Mouse (Mus musculus): Measurements from ENCODE around the gene Tnfrsf8. TPM values are rescaled to one million over a fixed set of nuclear protein-coding genes. Genes with fewer than 3 reads are reported as not detected.

Tnfrsf8 gene
- polyA plus RNA-seq, 1 experiment from 2014 or later: 0.06 TPM

DNA sequence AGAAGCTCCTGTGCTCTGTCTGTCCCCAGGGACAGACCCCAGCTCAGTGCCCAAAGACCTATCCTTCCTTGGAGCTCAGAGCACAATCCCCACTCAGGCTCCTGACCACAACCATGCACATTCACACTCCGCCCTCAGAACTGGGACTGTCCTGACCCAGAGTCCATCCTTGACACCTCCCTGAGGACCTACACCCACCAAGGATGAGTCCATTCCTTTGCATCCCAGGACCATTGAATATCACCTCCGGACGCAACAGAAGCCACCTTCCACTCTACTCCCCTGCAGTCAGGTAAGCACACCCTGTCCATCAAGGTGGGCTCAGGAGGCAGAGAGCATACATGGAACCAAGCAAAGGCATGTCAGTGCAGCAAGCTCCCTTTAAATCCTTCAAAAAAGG lies 69.4 kb downstream of the Tnfrsf8 start:
- Histone ChIP-seq H3K4me2 (peak overlapping the region; percentile 92), H3K9me3 (no peaks in the 10 kb centered on the region), H3K9ac (replicated peaks) (no peak overlapping the region), H3K4me3 (replicated peaks) (peak overlapping the region; percentile 47; the same call in 1 of the 2 replicates), H3K4me1 (replicated peaks) (peaks cover 9% of the 10 kb centered on the region; the same call in 1 of the 2 replicates), H3K27ac (no peak overlapping the region), H3K27me3 (peaks cover 41% of the 10 kb centered on the region), H3K36me3 (no peaks in the 10 kb centered on the region)
- 91% methylated on average over 3 of the region's 3 CpGs for WGBS
- no peak for ATAC-seq (ENCODE audit: insufficient number of reproducible peaks, insufficient read depth, low FRiP score, low TSS enrichment, low read depth)

DNA sequence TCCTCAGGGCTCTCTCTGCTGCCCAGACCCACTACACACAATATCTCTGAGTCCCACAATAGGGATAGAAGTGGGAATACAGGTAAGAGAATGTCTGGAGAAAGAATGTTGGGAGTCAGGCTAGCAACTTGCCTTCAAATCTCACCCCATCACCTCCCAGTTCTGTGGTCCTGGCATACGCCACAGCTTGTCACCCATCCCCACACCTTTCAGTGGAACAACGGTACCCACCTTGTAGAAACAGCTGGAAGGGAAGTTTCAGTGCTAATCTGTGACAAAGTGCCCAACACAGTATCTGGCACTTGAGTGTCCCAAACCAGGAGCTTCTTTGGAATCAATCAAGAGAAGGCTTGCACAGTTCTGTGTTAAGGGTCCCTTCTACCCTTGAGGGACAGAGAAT lies 70.3 kb downstream of the Tnfrsf8 start:
- Histone ChIP-seq H3K9ac (replicated peaks) (no peak overlapping the region), H3K4me3 (replicated peaks) (no peak overlapping the region), H3K4me2 (no peak overlapping the region), H3K27ac (no peak overlapping the region), H3K9me3 (no peaks in the 10 kb centered on the region), H3K36me3 (no peaks in the 10 kb centered on the region), H3K27me3 (peaks cover 41% of the 10 kb centered on the region), H3K4me1 (replicated peaks) (peaks cover 13% of the 10 kb centered on the region)
- no peak for ATAC-seq (ENCODE audit: insufficient number of reproducible peaks, insufficient read depth, low FRiP score, low TSS enrichment, low read depth)
- WGBS: 91% methylated on average over 2 of the region's 2 CpGs

DNA sequence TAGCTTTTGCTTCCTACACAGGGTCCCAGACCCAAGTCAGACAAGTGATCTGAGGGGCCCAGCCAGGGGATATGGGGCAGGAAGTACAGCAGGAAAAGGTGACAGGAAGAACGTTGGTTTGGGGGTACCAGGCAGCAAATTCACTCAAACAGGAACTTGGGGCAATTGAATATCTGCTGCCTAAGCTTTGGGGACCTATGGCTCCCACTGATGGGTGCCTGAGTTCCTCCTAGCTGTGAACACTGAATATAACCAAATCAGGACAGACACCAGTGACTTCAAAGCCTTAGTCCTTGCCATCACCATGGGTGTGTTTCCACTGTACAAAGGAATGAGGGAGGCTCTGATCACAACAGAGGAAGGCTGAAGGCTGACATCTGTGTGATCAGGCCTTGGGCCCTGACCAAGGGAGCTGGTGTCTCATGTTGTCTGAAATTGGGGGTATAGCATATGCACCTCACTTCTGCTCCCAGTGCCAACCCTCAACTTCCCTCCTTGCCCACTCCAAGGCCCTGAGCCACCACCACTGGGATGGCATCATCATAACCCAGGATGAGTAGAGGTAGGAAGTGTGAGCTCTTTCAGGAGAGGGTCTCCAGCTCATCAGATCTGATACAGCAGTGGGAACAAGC lies 72.1 kb downstream of the Tnfrsf8 start:
- no peak for ATAC-seq (ENCODE audit: insufficient number of reproducible peaks, insufficient read depth, low FRiP score, low TSS enrichment, low read depth)
- Histone ChIP-seq H3K9me3 (no peaks in the 10 kb centered on the region), H3K4me1 (replicated peaks) (peaks cover 26% of the 10 kb centered on the region), H3K27me3 (peaks cover 34% of the 10 kb centered on the region), H3K4me2 (no peak overlapping the region), H3K27ac (no peak overlapping the region), H3K36me3 (no peaks in the 10 kb centered on the region), H3K4me3 (replicated peaks) (no peak overlapping the region), H3K9ac (replicated peaks) (no peak overlapping the region)
- WGBS: 63% methylated on average over 1 of the region's 1 CpGs

DNA sequence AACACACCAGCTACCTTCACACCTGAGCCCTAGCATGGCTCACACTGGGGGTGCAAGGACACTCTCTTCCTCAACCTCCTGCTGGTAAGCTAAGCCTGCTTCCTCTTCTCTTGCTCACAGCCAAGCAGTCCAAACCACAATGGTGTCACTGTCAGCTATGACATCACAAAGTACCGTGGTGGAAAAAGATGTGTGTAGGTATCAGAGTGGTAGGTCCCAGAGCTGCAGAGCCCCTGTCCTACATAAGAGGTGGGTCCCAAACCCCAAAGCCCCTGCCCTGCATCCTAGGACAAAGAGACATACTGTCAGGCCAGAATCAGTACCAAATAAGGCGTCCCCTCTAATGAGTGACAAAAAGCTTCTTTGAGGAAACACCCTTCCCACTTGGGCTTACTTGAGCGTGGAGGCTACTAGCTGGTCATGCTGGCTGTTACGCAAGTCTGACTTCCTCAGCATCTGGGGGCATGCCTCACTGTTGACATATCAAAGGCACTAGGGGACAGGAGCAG lies 74.2 kb downstream of the Tnfrsf8 start:
- Histone ChIP-seq H3K4me1 (replicated peaks) (peaks cover 17% of the 10 kb centered on the region), H3K4me3 (replicated peaks) (no peak overlapping the region), H3K9me3 (no peaks in the 10 kb centered on the region), H3K27me3 (peaks cover 14% of the 10 kb centered on the region), H3K27ac (no peak overlapping the region), H3K4me2 (no peak overlapping the region), H3K36me3 (no peaks in the 10 kb centered on the region), H3K9ac (replicated peaks) (no peak overlapping the region)
- no peak for ATAC-seq (ENCODE audit: insufficient number of reproducible peaks, insufficient read depth, low FRiP score, low TSS enrichment, low read depth)
- 78% methylated on average over 4 of the region's 4 CpGs for WGBS

DNA sequence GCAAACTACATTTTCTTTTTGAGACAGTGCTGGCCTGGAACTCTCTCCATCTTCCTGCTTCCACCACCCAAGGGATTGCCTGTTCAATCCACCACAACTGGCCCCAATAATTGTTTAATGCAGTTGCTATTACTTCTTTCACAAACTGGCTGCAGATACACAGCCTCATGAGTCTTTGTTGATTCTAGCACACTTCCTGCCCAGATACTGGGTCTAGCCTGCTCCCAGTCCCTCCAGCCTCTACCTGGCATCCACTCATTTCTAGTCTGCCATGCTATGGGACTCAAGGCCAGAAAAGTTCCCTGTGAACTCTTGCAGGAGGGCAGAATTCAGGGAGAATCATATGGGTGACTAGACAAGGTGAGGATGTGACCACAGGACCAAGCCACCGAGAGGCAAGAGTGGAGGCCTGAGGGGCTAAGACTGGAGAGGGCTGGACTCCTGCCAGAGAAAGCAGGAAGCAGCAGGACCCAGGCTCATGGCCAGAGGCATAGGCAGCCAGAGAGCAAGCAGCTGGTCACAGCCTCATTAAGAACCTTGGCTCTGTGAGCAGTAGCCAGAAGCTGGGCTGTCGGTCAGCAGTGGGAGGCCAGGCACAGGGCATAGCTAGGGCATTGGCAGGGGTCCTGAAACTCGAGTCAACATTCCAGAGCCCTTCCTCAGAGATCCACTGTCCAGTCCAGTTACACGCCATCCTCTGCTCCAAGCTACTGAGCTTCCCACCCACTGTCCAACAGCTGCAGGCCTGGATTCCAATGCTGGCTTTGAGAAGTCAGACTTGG lies 75.7 kb downstream of the Tnfrsf8 start:
- ATAC-seq (ENCODE audit: insufficient number of reproducible peaks, insufficient read depth, low FRiP score, low TSS enrichment, low read depth): peak; percentile 73; the same call in 1 of the 2 replicates
- no peaks in the 10 kb centered on the region for H3K27me3 ChIP-seq
- H3K9me3 ChIP-seq: no peaks in the 10 kb centered on the region
- H3K4me2 ChIP-seq: no peak overlapping the region
- H3K36me3 ChIP-seq: no peaks in the 10 kb centered on the region
- no peak overlapping the region for H3K4me3 ChIP-seq (replicated peaks)
- peak overlapping the region; percentile 57; the same call in 1 of the 2 replicates for H3K27ac ChIP-seq
- WGBS: 24% methylated on average over 4 of the region's 4 CpGs
- H3K4me1 ChIP-seq (replicated peaks): peaks cover 17% of the 10 kb centered on the region
- no peak overlapping the region for H3K9ac ChIP-seq (replicated peaks)

DNA sequence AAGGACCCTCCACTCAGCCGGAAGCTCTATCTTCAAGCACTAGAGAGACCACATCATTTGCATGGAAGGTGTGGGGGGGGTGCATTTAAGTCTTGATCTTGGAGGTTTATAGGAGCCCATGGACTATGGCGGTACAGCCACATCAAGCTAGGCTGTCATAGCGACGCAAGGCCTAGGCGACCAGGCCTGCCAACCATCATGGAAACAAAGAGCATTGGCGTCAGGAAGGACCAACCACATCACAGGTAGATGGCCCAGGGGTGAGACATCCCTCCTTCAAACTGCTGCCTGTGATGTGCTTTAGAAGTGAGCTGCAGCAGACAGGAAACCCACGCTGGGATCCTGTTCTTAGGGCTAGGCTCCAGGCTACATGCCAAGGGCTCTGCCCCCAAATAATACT lies 78.9 kb downstream of the Tnfrsf8 start:
- no peaks in the 10 kb centered on the region for H3K36me3 ChIP-seq
- H3K4me1 ChIP-seq (replicated peaks): peaks cover 17% of the 10 kb centered on the region
- no peaks in the 10 kb centered on the region for H3K9me3 ChIP-seq
- WGBS: 89% methylated on average over 7 of the region's 7 CpGs
- no peak overlapping the region for H3K27ac ChIP-seq
- no peak overlapping the region for H3K4me2 ChIP-seq
- no peak overlapping the region for H3K4me3 ChIP-seq (replicated peaks)
- ATAC-seq (ENCODE audit: insufficient number of reproducible peaks, insufficient read depth, low FRiP score, low TSS enrichment, low read depth): no peak
- H3K27me3 ChIP-seq: no peaks in the 10 kb centered on the region
- no peak overlapping the region for H3K9ac ChIP-seq (replicated peaks)

DNA sequence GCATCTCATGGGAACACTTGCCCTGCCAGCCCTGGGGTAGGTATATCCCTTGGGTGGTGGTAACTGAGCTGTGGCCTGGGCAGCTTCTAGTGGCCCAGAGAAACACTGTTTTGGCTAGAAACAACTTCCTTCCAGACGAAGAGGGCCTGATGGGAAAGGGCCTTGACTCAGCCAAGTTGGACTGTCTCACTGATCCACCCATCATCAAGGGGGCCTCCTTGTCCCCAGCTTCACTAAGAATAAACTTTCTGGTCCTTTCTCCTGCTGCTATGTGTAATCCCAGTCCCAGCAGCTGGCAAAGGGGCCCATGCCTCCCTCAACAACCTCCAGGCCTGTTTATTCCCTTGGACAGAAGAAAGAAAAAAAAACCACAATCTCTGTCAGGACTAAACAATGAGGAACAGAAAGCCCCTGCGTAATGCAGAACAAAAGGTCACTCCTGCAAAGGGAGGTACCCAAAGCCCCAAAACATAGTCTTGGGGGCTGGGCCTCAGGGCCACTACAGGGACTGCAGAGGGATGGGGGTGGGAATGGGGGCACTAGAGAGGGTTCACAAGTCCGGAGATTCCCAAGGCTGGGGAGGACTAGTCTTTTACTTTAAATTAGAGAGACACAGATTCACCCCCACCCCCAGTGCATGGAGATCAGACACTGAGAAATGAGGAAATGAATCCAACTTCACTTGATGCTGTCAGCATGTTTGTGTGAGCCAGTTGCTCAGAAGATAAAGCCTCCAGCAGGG lies 81.3 kb downstream of the Tnfrsf8 start:
- 59% methylated on average over 3 of the region's 3 CpGs for WGBS
- no peak overlapping the region for H3K27ac ChIP-seq
- H3K4me2 ChIP-seq: no peak overlapping the region

DNA sequence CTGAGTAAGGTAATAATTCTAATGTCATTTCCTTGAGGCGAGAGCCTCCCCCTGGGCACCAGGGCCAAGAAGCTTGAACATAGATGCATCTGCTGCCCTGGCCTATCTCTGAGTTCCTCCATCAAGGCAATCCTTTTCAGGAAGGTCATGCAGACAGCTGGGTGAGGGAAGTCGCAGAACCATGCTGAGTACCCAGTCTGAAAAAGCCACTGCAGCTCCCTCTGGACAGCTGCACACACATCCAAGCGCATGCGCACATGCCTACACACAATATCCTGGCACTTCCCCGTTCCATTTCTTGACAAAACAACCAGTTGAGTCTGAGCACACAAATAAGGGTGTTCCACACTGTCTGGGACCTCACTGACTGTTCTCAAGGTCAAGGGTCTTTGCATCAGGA lies 83.2 kb downstream of the Tnfrsf8 start:
- Histone ChIP-seq H3K9me3 (no peaks in the 10 kb centered on the region), H3K9ac (replicated peaks) (no peak overlapping the region), H3K36me3 (no peaks in the 10 kb centered on the region), H3K4me2 (no peak overlapping the region), H3K4me1 (replicated peaks) (no peaks in the 10 kb centered on the region; the same call in 1 of the 2 replicates), H3K27ac (no peak overlapping the region), H3K4me3 (replicated peaks) (no peak overlapping the region), H3K27me3 (no peaks in the 10 kb centered on the region)
- ATAC-seq (ENCODE audit: insufficient number of reproducible peaks, insufficient read depth, low FRiP score, low TSS enrichment, low read depth): no peak
- WGBS: 89% methylated on average over 5 of the region's 5 CpGs

More for the DNA sequence above, 81.3 kb downstream of the Tnfrsf8 start:
- Histone ChIP-seq H3K9ac (replicated peaks) (no peak overlapping the region), H3K36me3 (no peaks in the 10 kb centered on the region), H3K4me1 (replicated peaks) (peaks cover 3% of the 10 kb centered on the region), H3K4me3 (replicated peaks) (no peak overlapping the region), H3K9me3 (no peaks in the 10 kb centered on the region), H3K27me3 (no peaks in the 10 kb centered on the region)
- no peak for ATAC-seq (ENCODE audit: insufficient number of reproducible peaks, insufficient read depth, low FRiP score, low TSS enrichment, low read depth)

DNA sequence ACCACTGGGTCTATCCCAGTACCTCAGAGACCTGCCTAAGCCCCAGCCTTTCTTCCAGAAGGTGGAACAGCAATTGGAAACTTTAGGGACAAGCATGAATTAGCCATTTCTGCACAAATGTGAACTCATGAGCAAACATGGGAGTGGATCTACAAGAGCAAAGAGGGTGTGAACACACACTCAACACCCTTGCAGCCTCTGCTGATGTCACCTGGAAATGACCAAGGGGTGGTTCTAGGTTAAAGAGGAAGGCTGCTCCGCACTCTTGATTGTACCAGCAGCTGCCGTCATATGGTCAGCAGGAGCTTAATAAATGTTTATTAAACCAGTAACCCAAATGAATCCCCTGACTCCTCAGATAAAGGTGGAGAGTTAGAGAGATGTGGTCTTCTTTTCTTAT lies 84.3 kb downstream of the Tnfrsf8 start:
- Histone ChIP-seq H3K4me1 (replicated peaks) (no peaks in the 10 kb centered on the region; the same call in 1 of the 2 replicates), H3K9ac (replicated peaks) (no peak overlapping the region), H3K9me3 (no peaks in the 10 kb centered on the region), H3K4me2 (no peak overlapping the region), H3K27ac (no peak overlapping the region), H3K4me3 (replicated peaks) (no peak overlapping the region), H3K36me3 (no peaks in the 10 kb centered on the region), H3K27me3 (no peaks in the 10 kb centered on the region)
- ATAC-seq (ENCODE audit: insufficient number of reproducible peaks, insufficient read depth, low FRiP score, low TSS enrichment, low read depth): no peak
- WGBS: 89% methylated on average over 2 of the region's 2 CpGs

DNA sequence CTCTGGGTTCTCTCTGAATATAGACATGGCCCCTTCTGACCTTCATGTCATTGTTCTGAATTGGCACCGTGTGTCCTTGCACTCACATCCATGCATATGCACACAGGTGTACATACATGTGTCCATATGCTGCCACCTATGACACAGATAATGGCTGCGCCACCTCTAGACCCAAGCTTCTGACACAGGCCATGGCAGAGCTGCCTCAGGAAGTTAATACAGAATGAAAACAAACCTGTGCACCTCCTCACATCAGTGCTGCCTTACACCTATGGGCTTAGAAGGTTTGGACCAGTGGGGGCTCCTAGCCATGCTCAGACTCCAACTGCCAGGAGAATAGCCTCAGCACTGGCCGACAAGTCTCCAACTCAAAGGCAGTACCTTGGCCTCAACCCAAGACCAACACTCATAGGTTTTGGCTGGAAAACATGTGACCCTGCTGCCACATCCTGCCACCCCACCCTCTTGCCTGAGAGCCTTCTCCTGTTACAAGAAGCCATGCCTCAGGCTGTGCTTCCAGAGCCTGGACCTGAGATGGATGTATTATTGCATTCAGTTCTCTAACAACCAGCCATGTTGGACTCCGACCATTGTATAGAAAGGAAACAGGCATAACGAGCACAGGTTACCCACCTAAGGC lies 85.3 kb downstream of the Tnfrsf8 start:
- 89% methylated on average over 5 of the region's 5 CpGs for whole genome bisulfite sequencing
- ATAC-seq (ENCODE audit: insufficient number of reproducible peaks, insufficient read depth, low FRiP score, low TSS enrichment, low read depth): no peak
- H3K4me3 ChIP-seq (replicated peaks): no peak overlapping the region
- H3K36me3 ChIP-seq: no peaks in the 10 kb centered on the region
- no peaks in the 10 kb centered on the region for H3K9me3 ChIP-seq
- no peaks in the 10 kb centered on the region for H3K27me3 ChIP-seq
- H3K4me1 ChIP-seq (replicated peaks): no peaks in the 10 kb centered on the region; the same call in 1 of the 2 replicates
- no peak overlapping the region for H3K27ac ChIP-seq
- no peak overlapping the region for H3K4me2 ChIP-seq
- no peak overlapping the region for H3K9ac ChIP-seq (replicated peaks)

DNA sequence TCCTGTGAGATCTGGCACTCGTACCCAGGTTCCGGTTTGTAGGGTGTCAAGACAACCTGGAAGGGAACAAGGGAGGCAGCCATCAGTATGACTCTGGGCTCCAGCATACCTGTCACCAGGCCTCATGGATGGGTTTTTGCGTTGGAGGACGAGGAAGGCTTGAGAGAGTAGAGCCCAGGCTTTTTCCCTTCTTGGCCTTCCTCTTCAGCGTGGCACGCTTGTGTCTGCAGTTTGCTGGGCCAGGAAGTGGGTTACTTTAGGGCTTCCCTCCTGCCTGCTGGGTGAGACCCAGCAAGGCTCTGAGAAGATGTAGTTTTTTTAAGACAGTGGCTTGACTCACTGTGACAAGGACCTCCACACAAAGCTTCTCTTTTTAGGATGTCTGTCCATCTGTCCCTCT lies 85.9 kb downstream of the Tnfrsf8 start:
- WGBS: 96% methylated on average over 6 of the region's 6 CpGs
- Histone ChIP-seq H3K4me3 (replicated peaks) (no peak overlapping the region), H3K9ac (replicated peaks) (no peak overlapping the region), H3K36me3 (no peaks in the 10 kb centered on the region), H3K4me2 (no peak overlapping the region), H3K9me3 (no peaks in the 10 kb centered on the region), H3K27me3 (no peaks in the 10 kb centered on the region), H3K4me1 (replicated peaks) (no peaks in the 10 kb centered on the region; the same call in 1 of the 2 replicates), H3K27ac (no peak overlapping the region)
- ATAC-seq (ENCODE audit: insufficient number of reproducible peaks, insufficient read depth, low FRiP score, low TSS enrichment, low read depth): no peak

Data from limb, embryonic 12.5 days (tissue).